Mouse (Mus musculus) stomach, postnatal 0 days (tissue): ENCODE results near the gene Ezh1.

ENCODE experiments used
- CTCF ChIP-seq: IDR thresholded peaks from 2 replicates; pipeline ENCODE4 v1.5.1; 2016; ENCODE audit warnings: antibody characterized with exemption, low read depth, mild to moderate bottlenecking, moderate library complexity
- EP300 ChIP-seq: optimal IDR thresholded peaks from 2 replicates; pipeline ENCODE3; 2016; ENCODE audit warnings: antibody characterized with exemption

GRCm38 (mm10) chr11:101142215-101142967, 83.9 kb downstream of the Ezh1 start:
- TF ChIP-seq CTCF (no peak), EP300 (no peak)
